Mouse (Mus musculus): ENCODE data around the gene Irx1.

Gene Irx1

GRCm38 (mm10) chr13:71949859-71950258 lies 13.7 kb downstream of the Irx1 start:
- no peak for DNase-seq (ENCODE audit: low read depth in 2 of 2, low spot score in 2 of 2)

GRCm38 (mm10) chr13:71910361-71910760 lies 53.2 kb downstream of the Irx1 start:
- DNase-seq (ENCODE audit: low read depth in 2 of 2, low spot score in 2 of 2): no peak

All from CD8-positive naive resting alpha-beta T cell, adult 2 months (primary cell).